Mouse (Mus musculus) hindbrain, embryonic 15.5 days (tissue): ENCODE measurements around the gene Ddah1. TPM values are rescaled to one million over a fixed set of nuclear protein-coding genes. Genes with fewer than 3 reads are reported as not detected.

Experiments
- ATAC-seq: fragments of 200-750 bp; cut with Nextera tagmentation; 2 replicates; pipeline ENCODE4 v1.8.0; 2017; ENCODE audit warnings: low read depth, moderate number of reproducible peaks, moderate TSS enrichment; ENCODE audit not compliant: low FRiP score
- H3K27ac ChIP-seq: fragments of 300-500 bp; sonication (generic); replicated peaks from 2 replicates; pipeline ENCODE4 v1.5.1; 2015; ENCODE audit warnings: mild to moderate bottlenecking, inconsistent platforms
- H3K27me3 ChIP-seq: fragments of 300-500 bp; sonication (generic); 2 replicates; pipeline ENCODE4 v1.6.1; 2015; ENCODE audit warnings: control low read depth, inconsistent platforms
- H3K36me3 ChIP-seq: fragments of 300-500 bp; sonication (generic); 2 replicates; pipeline ENCODE4 v1.6.1; 2015; ENCODE audit warnings: control low read depth, inconsistent platforms
- H3K4me1 ChIP-seq: fragments of 300-500 bp; sonication (generic); replicated peaks from 2 replicates; pipeline ENCODE4 v1.6.1; 2015; ENCODE audit warnings: control low read depth, inconsistent platforms
- H3K4me2 ChIP-seq: fragments of 300-500 bp; sonication (generic); 2 replicates; pipeline ENCODE4 v1.6.1; 2015; ENCODE audit warnings: moderate library complexity, mild to moderate bottlenecking, inconsistent platforms
- H3K4me3 ChIP-seq: fragments of 300-500 bp; sonication (generic); 2 replicates; pipeline ENCODE4 v1.5.1; 2015; ENCODE audit warnings: mild to moderate bottlenecking, inconsistent platforms
- H3K9ac ChIP-seq: fragments of 300-500 bp; sonication (generic); 2 replicates; pipeline ENCODE4 v1.6.1; 2015; ENCODE audit warnings: inconsistent platforms
- H3K9me3 ChIP-seq: fragments of 300-500 bp; sonication (generic); 2 replicates; pipeline ENCODE4 v1.6.1; 2016; ENCODE audit warnings: control low read depth, inconsistent platforms
- WGBS: fragments of 180-500 bp; shearing (Covaris S2); methylation state at CpG from one replicate; pipeline ENCODE4 v1.1.7; 2015; 5-methylcytosine and 5-hydroxymethylcytosine counted together
- polyA plus RNA-seq: library from polyadenylated mRNA; unstranded; fragments of >200 nt; fragmentation: Nextera tagmentation; extraction: Ambion mirVana; gene quantifications from 2 replicates; pipeline ENCODE4 v1.2.1, GENCODE M21; 2015

The Ddah1 gene
- polyA plus RNA-seq, 1 experiment from 2014 or later: 122 TPM

GRCm38 (mm10) chr3:145743476-145744027 lies 14.9 kb upstream of the Ddah1 start:
- Histone ChIP-seq H3K36me3 (no peaks in the 10 kb centered on the region), H3K4me3 (no peak overlapping the region), H3K9me3 (no peaks in the 10 kb centered on the region), H3K9ac (no peak overlapping the region), H3K4me2 (0 out of 2 replicates have a peak overlapping the region, but pooled peaks have one; percentile 7), H3K4me1 (peaks cover 18% of the 10 kb centered on the region), H3K27me3 (no peaks in the 10 kb centered on the region), H3K27ac (no peak overlapping the region)
- WGBS: 59% methylated on average over 9 of the region's 9 CpGs
- peak; percentile 51; the same call in 1 of the 2 replicates for ATAC-seq

GRCm38 (mm10) chr3:145748626-145749025 lies 9.8 kb upstream of the Ddah1 start:
- Histone ChIP-seq H3K9me3 (no peaks in the 10 kb centered on the region), H3K4me1 (peaks cover 1% of the 10 kb centered on the region; the same call in 1 of the 2 replicates), H3K4me3 (no peak overlapping the region), H3K27me3 (no peaks in the 10 kb centered on the region), H3K4me2 (no peak overlapping the region), H3K36me3 (no peaks in the 10 kb centered on the region), H3K9ac (no peak overlapping the region), H3K27ac (no peak overlapping the region)
- no peak for ATAC-seq
- WGBS: 78% methylated on average over 1 of the region's 1 CpGs

- H3K4me2 ChIP-seq: no peak overlapping the region
- no peak overlapping the region for H3K9ac ChIP-seq
- no peaks in the 10 kb centered on the region for H3K27me3 ChIP-seq
- no peaks in the 10 kb centered on the region for H3K9me3 ChIP-seq
- H3K36me3 ChIP-seq: no peaks in the 10 kb centered on the region
- no peak overlapping the region for H3K4me3 ChIP-seq
- ATAC-seq: no peak
- 85% methylated on average over 8 of the region's 8 CpGs for WGBS
- peaks cover 25% of the 10 kb centered on the region for H3K4me1 ChIP-seq
- no peak overlapping the region for H3K27ac ChIP-seq
Observed at GRCm38 (mm10) chr3:145756457-145756856, 2.0 kb upstream of the Ddah1 start.

GRCm38 (mm10) chr3:145757177-145757576 lies 1.3 kb upstream of the Ddah1 start:
- Histone ChIP-seq H3K27ac (no peak overlapping the region), H3K4me3 (no peak overlapping the region), H3K27me3 (no peaks in the 10 kb centered on the region), H3K4me2 (no peak overlapping the region), H3K9me3 (no peaks in the 10 kb centered on the region), H3K9ac (no peak overlapping the region), H3K36me3 (no peaks in the 10 kb centered on the region), H3K4me1 (peaks cover 25% of the 10 kb centered on the region)
- WGBS: 75% methylated on average over 8 of the region's 8 CpGs
- no peak for ATAC-seq

- no peak for ATAC-seq
- Histone ChIP-seq H3K27ac (no peak overlapping the region), H3K4me3 (peak overlapping the region; percentile 75; the same call in 1 of the 2 replicates), H3K9ac (peak overlapping the region; percentile 75; the same call in 1 of the 2 replicates), H3K4me2 (peak overlapping the region; percentile 88), H3K36me3 (no peaks in the 10 kb centered on the region), H3K4me1 (peaks cover 25% of the 10 kb centered on the region), H3K9me3 (no peaks in the 10 kb centered on the region), H3K27me3 (no peaks in the 10 kb centered on the region)
- WGBS: 57% methylated on average over 4 of the region's 4 CpGs
Observed at GRCm38 (mm10) chr3:145757844-145758243, 631 bp upstream of the Ddah1 start.

DNA sequence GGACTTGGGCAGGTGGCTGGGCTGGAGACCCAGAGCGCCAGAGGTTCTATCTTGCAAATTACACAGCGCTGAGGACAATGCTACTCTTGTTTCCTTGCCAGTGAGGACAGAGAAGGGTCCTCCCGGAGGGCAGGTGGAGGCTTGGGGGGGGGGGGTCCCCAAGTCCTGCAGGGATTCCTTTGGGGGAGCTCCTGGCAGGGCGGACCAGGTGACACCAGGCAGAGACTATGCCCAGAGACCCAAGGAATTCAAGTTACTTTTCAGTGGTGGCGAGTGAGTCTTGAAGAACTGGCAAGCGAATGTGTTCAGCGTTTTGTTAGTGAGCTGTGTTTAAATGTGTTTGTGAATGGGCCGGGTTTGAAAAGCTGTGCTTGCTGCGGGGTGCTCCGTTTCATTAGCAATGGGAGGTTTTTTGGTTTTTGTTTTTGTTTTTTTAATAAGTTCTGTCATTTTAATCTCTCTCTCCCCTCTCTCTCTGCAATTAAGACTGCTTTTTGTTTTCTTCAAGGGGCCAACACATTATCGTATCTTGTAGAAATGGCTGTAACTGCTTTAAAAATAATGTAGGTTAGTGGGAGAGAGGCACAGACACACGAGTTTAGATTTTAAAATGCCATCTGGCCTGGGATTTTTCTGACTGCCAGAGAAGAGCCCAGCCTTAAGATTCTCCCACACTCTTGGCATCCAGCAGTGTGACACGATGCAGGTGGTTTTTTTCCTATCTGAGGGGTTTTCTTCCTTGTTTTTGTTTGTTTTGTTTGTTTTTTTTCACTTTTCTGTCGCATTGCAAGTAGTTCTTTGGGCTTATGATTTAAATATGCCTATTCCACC lies 1.1 kb downstream of the Ddah1 start:
- Histone ChIP-seq H3K4me3 (peak overlapping the region; percentile 75), H3K36me3 (no peaks in the 10 kb centered on the region), H3K4me1 (peaks cover 27% of the 10 kb centered on the region), H3K4me2 (peak overlapping the region; percentile 88), H3K27ac (peak overlapping the region; percentile 90), H3K9me3 (no peaks in the 10 kb centered on the region), H3K9ac (peak overlapping the region; percentile 75), H3K27me3 (no peaks in the 10 kb centered on the region)
- 6% methylated on average over 14 of the region's 14 CpGs for WGBS
- ATAC-seq: peak; percentile 68

DNA sequence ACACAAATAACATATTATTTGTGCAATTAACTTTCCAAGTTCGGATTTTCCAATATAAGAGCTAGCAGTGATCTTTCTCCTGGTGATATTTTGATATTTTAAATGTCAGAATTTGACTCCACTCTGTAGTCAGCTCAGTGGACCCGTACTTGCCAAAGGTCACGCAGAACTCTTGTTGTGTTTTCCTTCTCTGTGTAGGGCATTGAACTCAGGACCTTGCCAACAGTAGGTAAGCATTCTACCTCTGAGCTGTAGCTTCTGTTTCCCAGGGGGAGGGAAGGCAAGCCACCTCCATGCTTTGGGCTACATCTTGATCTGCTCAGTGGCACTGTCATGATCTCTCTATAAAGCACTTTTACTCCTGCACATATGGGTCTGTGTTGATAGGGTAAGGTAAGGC lies 2.1 kb downstream of the Ddah1 start:
- H3K4me2 ChIP-seq: peak overlapping the region; percentile 88
- H3K27ac ChIP-seq: no peak overlapping the region
- WGBS: 94% methylated on average over 3 of the region's 3 CpGs
- H3K27me3 ChIP-seq: no peaks in the 10 kb centered on the region
- ATAC-seq: no peak
- no peaks in the 10 kb centered on the region for H3K9me3 ChIP-seq
- no peak overlapping the region for H3K9ac ChIP-seq
- H3K36me3 ChIP-seq: no peaks in the 10 kb centered on the region
- peaks cover 32% of the 10 kb centered on the region for H3K4me1 ChIP-seq
- H3K4me3 ChIP-seq: peak overlapping the region; percentile 75; the same call in 1 of the 2 replicates

DNA sequence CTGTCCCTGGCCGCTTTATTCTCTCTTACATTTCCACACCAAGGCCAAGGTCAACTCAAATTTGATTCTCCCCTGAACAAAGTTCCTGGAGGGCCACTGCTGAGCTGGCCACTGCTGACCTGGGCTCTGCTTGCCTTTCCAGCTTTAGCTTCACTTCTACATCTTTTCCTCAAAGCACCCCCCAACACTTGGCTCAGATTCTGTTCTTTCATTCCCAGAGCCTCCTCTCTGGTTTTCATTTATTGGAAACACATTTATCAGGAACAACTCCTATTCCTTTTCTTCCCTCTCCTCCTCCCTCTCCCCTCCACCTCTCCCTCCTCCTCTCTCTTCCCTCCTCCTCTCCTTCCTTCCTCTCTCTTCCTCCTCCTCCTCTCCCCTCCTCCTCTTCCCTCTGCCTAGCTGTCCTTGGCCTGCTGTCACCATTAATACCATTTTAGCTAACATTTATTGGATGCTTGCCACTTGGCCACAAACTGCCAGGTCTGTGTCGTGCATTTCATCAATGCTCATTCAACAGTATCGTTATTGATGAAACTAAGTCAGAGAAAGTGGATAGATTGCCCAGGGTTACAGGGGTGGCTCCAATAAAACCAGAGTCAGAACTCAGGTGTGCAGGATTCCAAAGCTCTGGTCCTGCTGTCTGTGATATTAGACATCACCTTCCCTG lies 3.2 kb downstream of the Ddah1 start:
- Histone ChIP-seq H3K4me2 (peak overlapping the region; percentile 5; the same call in 1 of the 2 replicates), H3K9me3 (no peaks in the 10 kb centered on the region), H3K27ac (no peak overlapping the region), H3K36me3 (no peaks in the 10 kb centered on the region), H3K27me3 (no peaks in the 10 kb centered on the region), H3K9ac (no peak overlapping the region), H3K4me3 (no peak overlapping the region), H3K4me1 (peaks cover 32% of the 10 kb centered on the region)
- WGBS: 55% methylated on average over 3 of the region's 3 CpGs
- ATAC-seq: no peak

GRCm38 (mm10) chr3:145762957-145763641 lies 4.6 kb downstream of the Ddah1 start:
- Histone ChIP-seq H3K27me3 (no peaks in the 10 kb centered on the region), H3K4me1 (peaks cover 29% of the 10 kb centered on the region), H3K36me3 (no peaks in the 10 kb centered on the region), H3K27ac (no peak overlapping the region), H3K9ac (no peak overlapping the region), H3K4me2 (no peak overlapping the region), H3K9me3 (no peaks in the 10 kb centered on the region), H3K4me3 (no peak overlapping the region)
- ATAC-seq: no peak
- WGBS: 91% methylated on average over 4 of the region's 4 CpGs

GRCm38 (mm10) chr3:145763642-145763972 lies 5.1 kb downstream of the Ddah1 start:
- WGBS: 98% methylated on average over 3 of the region's 3 CpGs
- no peak for ATAC-seq

GRCm38 (mm10) chr3:145764416-145764815 lies 5.9 kb downstream of the Ddah1 start:
- Histone ChIP-seq H3K4me2 (no peak overlapping the region), H3K4me3 (no peak overlapping the region), H3K27ac (no peak overlapping the region), H3K27me3 (no peaks in the 10 kb centered on the region), H3K9me3 (no peaks in the 10 kb centered on the region), H3K9ac (no peak overlapping the region), H3K4me1 (peaks cover 21% of the 10 kb centered on the region), H3K36me3 (no peaks in the 10 kb centered on the region)
- 91% methylated on average over 2 of the region's 2 CpGs for WGBS
- no peak for ATAC-seq

More at GRCm38 (mm10) chr3:145763642-145763972, 5.1 kb downstream of the Ddah1 start:
- H3K27me3 ChIP-seq: no peaks in the 10 kb centered on the region
- no peaks in the 10 kb centered on the region for H3K9me3 ChIP-seq
- no peak overlapping the region for H3K9ac ChIP-seq
- no peak overlapping the region for H3K4me2 ChIP-seq
- no peaks in the 10 kb centered on the region for H3K36me3 ChIP-seq
- peaks cover 25% of the 10 kb centered on the region for H3K4me1 ChIP-seq
- no peak overlapping the region for H3K4me3 ChIP-seq
- H3K27ac ChIP-seq: no peak overlapping the region
